Mouse (Mus musculus): ENCODE results near the gene Cldnd1. TPM values are rescaled to one million over a fixed set of nuclear protein-coding genes. Genes with fewer than 3 reads are reported as not detected.

Gene Cldnd1
- polyA plus RNA-seq, 1 experiment from 2014 or later, result 151 TPM

DNA sequence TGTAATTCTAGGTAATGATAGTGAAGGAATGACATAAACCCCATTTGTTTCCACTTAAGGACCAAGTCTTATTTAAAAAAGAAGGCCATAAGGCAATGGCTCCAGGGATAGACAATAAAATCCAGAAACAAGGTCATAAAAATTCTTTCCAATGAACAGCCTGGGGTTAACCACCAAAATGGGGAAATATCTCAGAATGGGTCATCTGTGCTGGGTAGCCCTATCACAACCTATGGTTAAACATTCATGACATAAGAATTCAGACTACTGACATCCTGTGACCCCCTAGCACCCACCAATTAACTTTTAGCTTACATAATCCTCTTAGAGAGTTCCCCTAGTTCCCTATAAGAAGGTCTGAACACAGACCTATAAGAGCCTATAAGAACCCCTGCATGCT lies 28.5 kb downstream of the Cldnd1 start:
- no peak overlapping the region for H3K27ac ChIP-seq (replicated peaks; ENCODE audit: low read depth, low read length)
- H3K36me3 ChIP-seq (ENCODE audit: control insufficient read depth, insufficient read depth, low read length), result no peaks in the 10 kb centered on the region
- no peaks in the 10 kb centered on the region for H3K4me1 ChIP-seq (ENCODE audit: control insufficient read depth, insufficient read depth, low read length)
- ATAC-seq (ENCODE audit: low FRiP score, low TSS enrichment) (no peak), DNase-seq (no peak)
- no peak overlapping the region for H3K9ac ChIP-seq (replicated peaks; ENCODE audit: low read length)
- H3K27me3 ChIP-seq (ENCODE audit: control insufficient read depth, insufficient read depth, low read length), result no peaks in the 10 kb centered on the region
- H3K4me2 ChIP-seq (ENCODE audit: low read length), result no peak overlapping the region
- H3K9me3 ChIP-seq (ENCODE audit: control insufficient read depth, low read length), result no peaks in the 10 kb centered on the region
- no peak overlapping the region for H3K4me3 ChIP-seq (replicated peaks; ENCODE audit: low read depth, low read length)

GRCm38 (mm10) chr16:58763076-58763475 lies 35.4 kb downstream of the Cldnd1 start, which contains the start of gene Olfr172:
Olfr172 (minus strand) TSS chr16:58763176.
- Histone ChIP-seq H3K36me3 (ENCODE audit: control insufficient read depth, insufficient read depth, low read length) (no peaks in the 10 kb centered on the region), H3K27ac (replicated peaks; ENCODE audit: low read depth, low read length) (no peak within 1 kb of the TSS), H3K4me1 (ENCODE audit: control insufficient read depth, insufficient read depth, low read length) (no peaks in the 10 kb centered on the region), H3K4me3 (replicated peaks; ENCODE audit: low read depth, low read length) (no peak within 1 kb of the TSS), H3K27me3 (ENCODE audit: control insufficient read depth, insufficient read depth, low read length) (no peaks in the 10 kb centered on the region), H3K9me3 (ENCODE audit: control insufficient read depth, low read length) (peaks cover 2% of the 10 kb centered on the region; the same call in 1 of the 2 replicates), H3K9ac (replicated peaks; ENCODE audit: low read length) (no peak within 1 kb of the TSS), H3K4me2 (ENCODE audit: low read length) (no peak within 1 kb of the TSS)
- DNase-seq, result no peak
- no peak for ATAC-seq (ENCODE audit: low FRiP score, low TSS enrichment)
- 66% methylated on average over 1 of the region's 1 CpGs for WGBS

Small RNA genes lying within 50 kb of the gene (microRNA-seq; reads per million reads assigned to microRNA genes)
- gene Gm27564, result not detected

Other genes with a start within 250 kb of the Cldnd1 start
- gene St3gal6, start 203.7 kb upstream of the Cldnd1 start, polyA plus RNA-seq (2014; fragmentation: Nextera tagmentation; extraction: Ambion mirVana), result 8.3 and 8.5 TPM in 2 replicates
- gene Gm813, start 110.9 kb upstream of the Cldnd1 start, polyA plus RNA-seq (2014; fragmentation: Nextera tagmentation; extraction: Ambion mirVana), result not detected in 2 replicates
- not detected in 2 replicates for gene E330017A01Rik, start 89.2 kb upstream of the Cldnd1 start, polyA plus RNA-seq (2014; fragmentation: Nextera tagmentation; extraction: Ambion mirVana)
- gene Cpox, start 57.6 kb upstream of the Cldnd1 start, polyA plus RNA-seq (2014; fragmentation: Nextera tagmentation; extraction: Ambion mirVana), result 11.7 and 13.3 TPM in 2 replicates
- 0.13 TPM in 1 of 2 replicates, not detected in the other for gene Gpr15, start 8.8 kb upstream of the Cldnd1 start, polyA plus RNA-seq (2014; fragmentation: Nextera tagmentation; extraction: Ambion mirVana)
- gene Olfr172, start 35.3 kb downstream of the Cldnd1 start, polyA plus RNA-seq (2014; fragmentation: Nextera tagmentation; extraction: Ambion mirVana), result not detected in 2 replicates
- not detected in 2 replicates for gene Olfr173, start 72.4 kb downstream of the Cldnd1 start, polyA plus RNA-seq (2014; fragmentation: Nextera tagmentation; extraction: Ambion mirVana)
- not detected in 2 replicates for gene Olfr175-ps1, start 98.9 kb downstream of the Cldnd1 start, polyA plus RNA-seq (2014; fragmentation: Nextera tagmentation; extraction: Ambion mirVana)
- gene Olfr177, start 146.9 kb downstream of the Cldnd1 start, polyA plus RNA-seq (2014; fragmentation: Nextera tagmentation; extraction: Ambion mirVana), result not detected in 2 replicates
- gene Olfr178, start 164.2 kb downstream of the Cldnd1 start, polyA plus RNA-seq (2014; fragmentation: Nextera tagmentation; extraction: Ambion mirVana), result not detected in 2 replicates
- gene Olfr181, start 200.8 kb downstream of the Cldnd1 start, polyA plus RNA-seq (2014; fragmentation: Nextera tagmentation; extraction: Ambion mirVana), result not detected in 2 replicates
- gene Olfr180, start 201.5 kb downstream of the Cldnd1 start, polyA plus RNA-seq (2014; fragmentation: Nextera tagmentation; extraction: Ambion mirVana), result not detected in 2 replicates